Comparison of ENCODE assay signal across 22 mouse cellular contexts in the genomic region with DNA sequence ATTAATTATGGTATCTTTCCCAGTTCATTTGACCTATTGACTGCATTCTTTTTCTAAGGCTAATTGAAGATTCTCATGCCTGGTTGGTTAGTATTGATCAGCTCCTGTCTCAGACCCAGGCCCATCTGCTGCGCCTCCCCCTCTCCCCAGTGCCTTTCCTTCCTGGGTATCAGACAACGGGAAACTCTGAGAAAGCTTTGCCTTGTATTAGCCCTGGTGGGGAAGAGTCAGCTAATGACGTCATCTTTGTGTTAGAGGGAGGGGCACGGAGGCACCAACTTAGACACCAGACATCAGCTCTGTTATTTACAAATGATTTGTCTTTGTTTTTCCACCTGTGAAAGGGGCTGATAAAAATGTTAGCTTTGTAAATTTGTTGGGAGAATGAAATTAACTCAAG. TPM values are rescaled to one million over a fixed set of nuclear protein-coding genes. Genes with fewer than 3 reads are reported as not detected.
DNase-seq lines count a peak whose midpoint lies in the region; TF ChIP-seq lines count a peak whose summit lies in the region.
"Had no signal": no experiment of that assay in that cellular context is flagged by ENCODE, and none has a peak within 500 bp of the region (broad histone marks: within the 10 kb centered on the region; RNA-seq: fewer than 3 reads in every experiment).

No protein-coding gene starts in this region.

- DNase-seq in embryo, embryonic 10.5 days (ENCODE audit: low spot score), result peak; percentile 32
- DNase-seq in embryo, embryonic 11 days, result no peak
- DNase-seq in layer of hippocampus, adult 2 months (ENCODE audit: low spot score in 2 of 2), result no peak
- DNase-seq in layer of hippocampus, adult 8-10 months (ENCODE audit: low spot score in 2 of 2), result no peak
- peak; percentile 36 for DNase-seq in brain, embryonic 14.5 days (ENCODE audit: low read depth)
- DNase-seq in retina, embryonic 14.5 days (ENCODE audit: low spot score), result peak; percentile 65
- DNase-seq: adrenal gland, postnatal 25 days; B cell, adult 2 months; cerebellum, postnatal 10 days; forebrain, postnatal 0 days; heart, postnatal 14 days; liver, embryonic 13.5 days; lung, adult 18-20 months; right cerebral cortex, postnatal 25 days had no signal

- H3K4me3 ChIP-seq in layer of hippocampus, adult 2 months, result no peak overlapping the region
- H3K4me3 ChIP-seq: embryonic facial prominence, embryonic 13.5 days; hindbrain, embryonic 12.5 days; kidney, embryonic 15.5 days; liver, embryonic 13.5 days; stomach, embryonic 15.5 days had no signal

- TF ChIP-seq POLR2A in brain, embryonic 14.5 days (IDR thresholded peaks at IDR 0.05; ENCODE audit: borderline replicate concordance, extremely low read depth, insufficient read depth, insufficient read length, poor library complexity, severe bottlenecking), result no peak

- H3K27ac ChIP-seq in layer of hippocampus, adult 2 months, result peak overlapping the region; percentile 88; the same call in 1 of the 2 replicates
- H3K27ac ChIP-seq: embryonic facial prominence, embryonic 13.5 days; kidney, embryonic 15.5 days; liver, embryonic 13.5 days; stomach, embryonic 15.5 days had no signal

- TF ChIP-seq CTCF in layer of hippocampus, adult 2 months (conservative IDR thresholded peaks at IDR 0.05), result no peak
- no peak for TF ChIP-seq CTCF in brain, embryonic 14.5 days (IDR thresholded peaks at IDR 0.05; ENCODE audit: borderline replicate concordance, extremely low read depth, insufficient read depth, insufficient read length)

RNA-seq across cellular contexts. Expression of gene Rgs8, which starts 9.5 kb away (rescaled TPM):
- 10 to 100 TPM; 74.0 to 75.2 TPM for total RNA-seq in layer of hippocampus, adult 2 months (2021)
- total RNA-seq in layer of hippocampus, adult 8-10 months (2022), result 10 to 100 TPM; 52.3 to 76.3 (median 59.5) TPM
- polyA plus RNA-seq in brain, embryonic 14.5 days (2012; rRNA removed), result 31.1 and 46.2 TPM in 2 replicates
- total RNA-seq: adrenal gland, adult 18-20 months; adrenal gland, postnatal 25 days; gastrocnemius, adult 8-10 months; heart, adult 8-10 months; heart, postnatal 14 days; megakaryocyte-erythroid progenitor cell, adult 5-6 weeks had no signal

Comparison
In these comparisons a context has a peak if more than half of its experiments do, and no peak if none do; other contexts are left out.
1. DNase-seq: peak in embryo, embryonic 10.5 days (single experiment), brain, embryonic 14.5 days (single experiment) and retina, embryonic 14.5 days (single experiment); none in embryo, embryonic 11 days (single experiment), layer of hippocampus, adult 2 months (0 of 2) and layer of hippocampus, adult 8-10 months (0 of 2).